Mouse (Mus musculus): ENCODE data around the gene Ascc2. TPM values are rescaled to one million over a fixed set of nuclear protein-coding genes. Genes with fewer than 3 reads are reported as not detected.

Ascc2 gene
- polyA plus RNA-seq (2016; fragmentation: Nextera tagmentation; extraction: Ambion mirVana): 26.7 and 27.8 TPM in 2 replicates

- H3K36me3 ChIP-seq: peaks cover 27% of the 10 kb centered on the region
- ATAC-seq: peak; percentile 89
- H3K4me3 ChIP-seq: peak within 1 kb of the TSS; percentile 86
- H3K4me2 ChIP-seq: peak within 1 kb of the TSS; percentile 92
- H3K27me3 ChIP-seq (replicated peaks): peaks cover 5% of the 10 kb centered on the region; the same call in 1 of the 2 replicates
- H3K9ac ChIP-seq: peak within 1 kb of the TSS; percentile 82
- WGBS (ENCODE audit: insufficient replicate concordance): under 1% methylated on average over 35 of the region's 35 CpGs
- H3K9me3 ChIP-seq (replicated peaks): no peaks in the 10 kb centered on the region
- H3K4me1 ChIP-seq: peaks cover 55% of the 10 kb centered on the region
- H3K27ac ChIP-seq: peak within 1 kb of the TSS; percentile 83
Observed at GRCm38 (mm10) chr11:4637534-4638234, at the start of gene Ascc2. TSS of gene Ascc2 (plus strand) at chr11:4637747.

DNA sequence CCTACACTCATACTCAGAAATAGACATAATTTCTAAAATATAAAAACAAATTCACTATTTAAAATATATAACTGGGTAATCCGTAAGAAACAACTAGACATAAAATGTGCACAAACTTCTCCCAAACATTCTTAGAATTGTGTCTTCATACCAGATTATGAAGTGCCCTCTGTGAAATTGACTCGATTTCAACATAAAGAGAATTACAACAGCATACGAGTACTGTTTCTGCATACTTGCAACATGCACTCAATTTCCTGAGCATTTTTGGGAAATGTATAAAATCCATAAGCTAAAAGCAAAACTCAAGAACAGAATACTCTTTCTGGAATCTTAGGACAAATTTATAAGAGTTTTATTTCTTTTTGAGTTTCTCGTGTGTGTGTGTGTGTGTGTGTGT lies 45.7 kb upstream of the Ascc2 start:
- 0 out of 2 replicates have a peak overlapping the region, but pooled peaks have one; percentile 4 for H3K27ac ChIP-seq
- no peak for ATAC-seq
- H3K4me1 ChIP-seq: peaks cover 59% of the 10 kb centered on the region
- 78% methylated on average over 4 of the region's 4 CpGs for WGBS (ENCODE audit: insufficient replicate concordance)
- peaks cover 31% of the 10 kb centered on the region for H3K36me3 ChIP-seq
- H3K4me3 ChIP-seq: peak overlapping the region; percentile 99
- H3K4me2 ChIP-seq: peak overlapping the region; percentile 79
- H3K9me3 ChIP-seq (replicated peaks): no peaks in the 10 kb centered on the region
- no peaks in the 10 kb centered on the region for H3K27me3 ChIP-seq (replicated peaks)
- peak overlapping the region; percentile 99 for H3K9ac ChIP-seq

DNA sequence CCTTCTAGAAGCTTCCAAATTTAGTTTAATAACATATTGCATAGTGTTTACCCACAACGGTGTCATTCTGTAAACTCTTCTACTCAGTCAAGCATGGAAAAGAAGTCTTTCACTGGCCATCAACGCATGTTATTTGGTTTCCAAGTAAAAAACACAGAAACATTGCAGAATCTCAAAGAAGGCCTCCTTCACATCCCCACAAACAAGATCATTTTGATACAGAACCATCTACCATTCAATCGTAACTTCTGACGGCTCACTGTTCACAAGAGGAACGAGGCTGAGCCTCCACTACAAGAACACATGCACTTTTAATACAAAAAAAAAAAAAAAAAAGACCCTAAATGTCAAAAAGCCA lies 44.1 kb upstream of the Ascc2 start:
- Histone ChIP-seq H3K27ac (peak overlapping the region; percentile 97), H3K36me3 (peaks cover 18% of the 10 kb centered on the region), H3K4me3 (peak overlapping the region; percentile 99), H3K9me3 (replicated peaks) (no peaks in the 10 kb centered on the region), H3K4me1 (peaks cover 52% of the 10 kb centered on the region), H3K27me3 (replicated peaks) (no peaks in the 10 kb centered on the region), H3K9ac (peak overlapping the region; percentile 99), H3K4me2 (peak overlapping the region; percentile 79)
- 17% methylated on average over 5 of the region's 5 CpGs for WGBS (ENCODE audit: insufficient replicate concordance)
- ATAC-seq: no peak

DNA sequence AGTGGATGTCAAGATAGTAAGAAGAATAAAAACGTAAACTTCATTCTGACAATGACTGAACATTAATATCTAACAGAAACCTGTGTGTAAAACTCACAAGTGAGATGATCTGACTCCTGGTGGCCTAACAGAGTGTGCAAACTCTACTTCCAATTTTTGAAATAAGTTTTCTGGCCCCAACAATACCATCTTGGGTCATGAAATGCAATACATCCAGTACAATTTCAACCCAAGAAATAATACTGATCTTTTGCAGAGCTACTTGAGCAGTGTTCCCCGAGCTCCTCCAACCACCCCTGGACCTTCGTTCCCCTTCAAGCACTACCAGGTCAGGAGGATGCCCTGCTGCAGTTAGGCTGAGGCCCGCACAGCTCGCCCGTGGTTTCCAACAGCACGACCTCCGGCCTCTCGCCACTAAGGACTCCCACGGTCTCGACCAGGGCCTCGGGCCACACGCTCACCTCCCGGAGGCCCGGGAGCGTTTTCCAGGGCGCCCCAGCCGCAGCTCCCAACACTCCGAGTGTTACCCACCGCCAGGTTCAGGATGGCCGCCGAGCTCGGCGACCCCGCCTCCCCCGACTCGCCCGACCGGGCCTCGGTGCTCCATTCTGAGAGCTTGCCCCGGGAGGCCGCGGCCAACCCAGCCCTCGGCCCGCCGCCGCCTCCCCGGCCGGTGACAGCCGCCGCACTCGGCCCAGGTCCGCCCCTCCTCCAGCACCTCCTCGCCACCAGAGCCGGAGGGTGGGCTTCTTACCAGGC lies 43.5 kb upstream of the Ascc2 start:
- H3K9ac ChIP-seq: peak overlapping the region; percentile 99
- no peaks in the 10 kb centered on the region for H3K27me3 ChIP-seq (replicated peaks)
- H3K36me3 ChIP-seq: peaks cover 15% of the 10 kb centered on the region
- H3K27ac ChIP-seq: peak overlapping the region; percentile 97
- no peaks in the 10 kb centered on the region for H3K9me3 ChIP-seq (replicated peaks)
- ATAC-seq: peak; percentile 83
- H3K4me2 ChIP-seq: peak overlapping the region; percentile 79
- H3K4me3 ChIP-seq: peak overlapping the region; percentile 99
- WGBS (ENCODE audit: insufficient replicate concordance): 1% methylated on average over 45 of the region's 45 CpGs
- peaks cover 52% of the 10 kb centered on the region for H3K4me1 ChIP-seq

DNA sequence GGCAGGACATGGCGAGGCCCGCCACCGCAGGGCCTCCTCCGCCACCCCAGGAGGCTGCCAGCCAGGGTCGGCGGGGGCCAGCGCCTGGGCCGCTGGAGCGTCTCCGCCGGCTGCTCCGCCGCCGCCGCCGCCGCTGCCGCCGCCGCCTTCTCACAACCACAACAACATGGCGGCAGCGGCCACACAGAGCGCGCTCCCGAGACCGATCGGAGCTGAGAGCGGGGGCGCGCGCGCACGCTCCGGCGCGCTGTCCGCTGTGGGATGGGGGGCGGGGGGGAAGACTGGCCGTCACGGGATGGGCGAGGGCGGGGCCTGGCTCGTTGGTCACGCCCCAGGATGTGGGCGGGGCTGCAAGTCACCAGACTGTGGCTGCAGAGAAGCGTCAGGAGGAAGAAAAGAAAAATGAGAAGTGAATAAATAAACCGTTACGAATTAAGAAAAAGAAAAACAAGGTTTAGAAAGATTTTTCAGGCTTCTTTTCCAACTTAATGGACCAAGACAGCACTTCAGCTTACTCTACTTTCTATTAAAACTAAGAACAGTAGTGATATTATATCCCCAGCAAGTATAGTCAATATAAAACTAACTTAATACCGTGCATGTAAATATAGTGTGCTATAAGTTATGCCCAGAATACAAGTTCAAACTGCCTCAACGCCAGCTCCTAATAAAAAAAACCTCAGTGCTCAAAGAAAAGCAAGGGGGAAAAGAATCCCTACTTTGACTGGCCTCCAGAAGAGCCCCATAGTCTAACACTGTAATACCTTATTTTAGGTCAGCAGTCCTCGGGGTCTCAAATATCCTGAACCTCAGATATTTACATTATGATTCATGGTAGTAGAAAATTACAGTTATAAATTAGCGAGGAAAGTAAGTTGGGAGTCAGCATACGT lies 42.7 kb upstream of the Ascc2 start, which contains the start of gene Mtmr3:
Gene Mtmr3 (minus strand): TSS at position 256 of the 893 bp plus-strand sequence.
- peak within 1 kb of the TSS; percentile 99 for H3K4me3 ChIP-seq
- H3K27ac ChIP-seq: peak within 1 kb of the TSS; percentile 97
- peaks cover 51% of the 10 kb centered on the region for H3K4me1 ChIP-seq
- no peaks in the 10 kb centered on the region for H3K27me3 ChIP-seq (replicated peaks)
- ATAC-seq: peak; percentile 84
- peaks cover 9% of the 10 kb centered on the region; the same call in 1 of the 2 replicates for H3K36me3 ChIP-seq
- WGBS (ENCODE audit: insufficient replicate concordance): 7% methylated on average over 53 of the region's 53 CpGs
- H3K9ac ChIP-seq: peak within 1 kb of the TSS; percentile 99
- H3K9me3 ChIP-seq (replicated peaks): no peaks in the 10 kb centered on the region
- peak within 1 kb of the TSS; percentile 79 for H3K4me2 ChIP-seq

- no peak overlapping the region for H3K27ac ChIP-seq
- WGBS (ENCODE audit: insufficient replicate concordance): 88% methylated on average over 2 of the region's 2 CpGs
Observed at GRCm38 (mm10) chr11:4598411-4598810, 39.1 kb upstream of the Ascc2 start.

GRCm38 (mm10) chr11:4599916-4600315 lies 37.6 kb upstream of the Ascc2 start:
- peaks cover 29% of the 10 kb centered on the region for H3K4me1 ChIP-seq
- H3K9me3 ChIP-seq (replicated peaks): no peaks in the 10 kb centered on the region
- H3K9ac ChIP-seq: no peak overlapping the region
- H3K27ac ChIP-seq: no peak overlapping the region
- H3K36me3 ChIP-seq: no peaks in the 10 kb centered on the region
- no peak overlapping the region for H3K4me2 ChIP-seq
- WGBS (ENCODE audit: insufficient replicate concordance): 61% methylated on average over 3 of the region's 3 CpGs
- H3K4me3 ChIP-seq: no peak overlapping the region
- peaks cover 9% of the 10 kb centered on the region for H3K27me3 ChIP-seq (replicated peaks)
- ATAC-seq: no peak

More at GRCm38 (mm10) chr11:4598411-4598810, 39.1 kb upstream of the Ascc2 start:
- H3K9me3 ChIP-seq (replicated peaks): no peaks in the 10 kb centered on the region
- ATAC-seq: no peak
- H3K36me3 ChIP-seq: no peaks in the 10 kb centered on the region
- no peak overlapping the region for H3K4me2 ChIP-seq
- H3K9ac ChIP-seq: no peak overlapping the region
- H3K4me3 ChIP-seq: no peak overlapping the region
- peaks cover 9% of the 10 kb centered on the region for H3K27me3 ChIP-seq (replicated peaks)
- peaks cover 25% of the 10 kb centered on the region for H3K4me1 ChIP-seq

GRCm38 (mm10) chr11:4601890-4602289 lies 35.7 kb upstream of the Ascc2 start:
- 76% methylated on average over 5 of the region's 5 CpGs for WGBS (ENCODE audit: insufficient replicate concordance)

DNA sequence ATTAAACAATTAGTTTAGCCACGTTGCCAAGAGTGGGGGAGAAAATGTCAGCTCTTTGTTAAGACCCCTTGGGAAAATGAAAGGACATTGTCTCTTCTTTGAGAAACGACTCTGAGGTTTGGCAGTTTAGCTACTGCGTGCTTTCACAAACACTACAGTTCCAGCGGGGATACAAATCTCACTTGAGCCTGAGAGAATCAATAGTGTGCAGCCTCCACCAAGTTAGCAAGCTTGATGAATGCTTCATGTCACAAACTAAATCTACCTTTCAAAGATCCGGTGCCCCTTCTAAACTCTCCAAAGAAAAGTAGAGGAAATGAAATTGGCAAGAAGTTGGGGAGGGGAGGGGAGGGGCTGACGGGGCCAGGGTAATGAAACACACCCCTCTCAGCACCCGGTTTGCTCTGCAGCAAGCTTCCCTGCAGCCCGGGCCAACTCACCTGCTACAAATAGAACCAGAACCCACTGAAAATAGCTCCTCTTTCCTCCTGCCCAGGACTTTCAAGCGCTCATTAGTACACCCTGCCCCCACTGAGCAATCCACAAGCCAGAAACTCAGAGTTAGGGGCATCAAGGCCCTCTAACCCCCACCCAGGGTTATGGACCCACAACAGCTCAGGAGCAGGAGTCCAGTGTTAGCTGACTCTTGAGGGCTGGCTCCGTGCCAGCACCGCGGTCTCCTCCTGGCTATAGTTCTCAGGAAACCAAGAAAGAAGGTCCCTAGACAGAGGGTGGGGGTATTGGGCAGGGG lies 34.7 kb upstream of the Ascc2 start:
- peaks cover 17% of the 10 kb centered on the region for H3K4me1 ChIP-seq
- H3K4me2 ChIP-seq: no peak overlapping the region
- peaks cover 9% of the 10 kb centered on the region for H3K27me3 ChIP-seq (replicated peaks)
- 47% methylated on average over 12 of the region's 12 CpGs for WGBS (ENCODE audit: insufficient replicate concordance)
- no peak overlapping the region for H3K9ac ChIP-seq
- no peaks in the 10 kb centered on the region for H3K36me3 ChIP-seq
- ATAC-seq: no peak
- no peaks in the 10 kb centered on the region for H3K9me3 ChIP-seq (replicated peaks)
- no peak overlapping the region for H3K4me3 ChIP-seq
- no peak overlapping the region for H3K27ac ChIP-seq

More at GRCm38 (mm10) chr11:4601890-4602289, 35.7 kb upstream of the Ascc2 start:
- Histone ChIP-seq H3K9ac (no peak overlapping the region), H3K9me3 (replicated peaks) (no peaks in the 10 kb centered on the region), H3K4me3 (no peak overlapping the region), H3K4me1 (peaks cover 17% of the 10 kb centered on the region), H3K4me2 (no peak overlapping the region), H3K36me3 (no peaks in the 10 kb centered on the region), H3K27ac (no peak overlapping the region), H3K27me3 (replicated peaks) (peaks cover 9% of the 10 kb centered on the region)
- ATAC-seq: no peak

GRCm38 (mm10) chr11:4604441-4604840 lies 33.1 kb upstream of the Ascc2 start:
- no peak overlapping the region for H3K4me3 ChIP-seq
- no peak for ATAC-seq
- H3K36me3 ChIP-seq: no peaks in the 10 kb centered on the region
- H3K9ac ChIP-seq: no peak overlapping the region
- no peak overlapping the region for H3K4me2 ChIP-seq
- H3K27ac ChIP-seq: no peak overlapping the region
- H3K4me1 ChIP-seq: peaks cover 17% of the 10 kb centered on the region
- 42% methylated on average over 6 of the region's 6 CpGs for WGBS (ENCODE audit: insufficient replicate concordance)
- peaks cover 9% of the 10 kb centered on the region for H3K27me3 ChIP-seq (replicated peaks)
- no peaks in the 10 kb centered on the region for H3K9me3 ChIP-seq (replicated peaks)

GRCm38 (mm10) chr11:4605414-4605813 lies 32.1 kb upstream of the Ascc2 start:
- Histone ChIP-seq H3K27ac (no peak overlapping the region), H3K9ac (no peak overlapping the region), H3K27me3 (replicated peaks) (peaks cover 9% of the 10 kb centered on the region), H3K9me3 (replicated peaks) (no peaks in the 10 kb centered on the region), H3K4me1 (peaks cover 17% of the 10 kb centered on the region), H3K36me3 (no peaks in the 10 kb centered on the region), H3K4me2 (no peak overlapping the region), H3K4me3 (no peak overlapping the region)
- peak; percentile 65; the same call in 1 of the 2 replicates for ATAC-seq
- WGBS (ENCODE audit: insufficient replicate concordance): 41% methylated on average over 7 of the region's 7 CpGs
